Mouse (Mus musculus): ENCODE results near the gene Sun3. TPM values are rescaled to one million over a fixed set of nuclear protein-coding genes. Genes with fewer than 3 reads are reported as not detected.

Gene Sun3
- polyA plus RNA-seq, 1 experiment from 2014 or later, result 0.25 TPM

GRCm38 (mm10) chr11:9024782-9025181 lies 24.0 kb downstream of the Sun3 start:
- ATAC-seq (ENCODE audit: low FRiP score), result no peak
- no peaks in the 10 kb centered on the region for H3K9me3 ChIP-seq (replicated peaks)
- no peak overlapping the region for H3K27ac ChIP-seq
- no peak overlapping the region for H3K4me3 ChIP-seq
- H3K4me1 ChIP-seq, result no peaks in the 10 kb centered on the region
- 83% methylated on average over 7 of the region's 7 CpGs for WGBS
- no peaks in the 10 kb centered on the region for H3K27me3 ChIP-seq
- no peak overlapping the region for H3K9ac ChIP-seq
- no peaks in the 10 kb centered on the region for H3K36me3 ChIP-seq
- no peak overlapping the region for H3K4me2 ChIP-seq (replicated peaks)

- H3K36me3 ChIP-seq, result no peaks in the 10 kb centered on the region
- H3K4me1 ChIP-seq, result no peaks in the 10 kb centered on the region
- H3K4me2 ChIP-seq (replicated peaks), result no peak overlapping the region
- H3K9ac ChIP-seq, result no peak overlapping the region
- H3K9me3 ChIP-seq (replicated peaks), result no peaks in the 10 kb centered on the region
- WGBS, result 94% methylated on average over 5 of the region's 5 CpGs
- no peaks in the 10 kb centered on the region for H3K27me3 ChIP-seq
- no peak overlapping the region for H3K4me3 ChIP-seq
- no peak overlapping the region for H3K27ac ChIP-seq
- ATAC-seq (ENCODE audit: low FRiP score), result no peak
These were observed 28.6 kb downstream of the Sun3 start for GRCm38 (mm10) chr11:9020207-9020606.

GRCm38 (mm10) chr11:9018491-9019267 lies 30.1 kb downstream of the Sun3 start:
- H3K27me3 ChIP-seq, result no peaks in the 10 kb centered on the region
- H3K36me3 ChIP-seq, result no peaks in the 10 kb centered on the region
- ATAC-seq (ENCODE audit: low FRiP score), result no peak
- no peak overlapping the region for H3K9ac ChIP-seq
- 83% methylated on average over 6 of the region's 6 CpGs for WGBS
- H3K4me2 ChIP-seq (replicated peaks), result no peak overlapping the region
- H3K9me3 ChIP-seq (replicated peaks), result no peaks in the 10 kb centered on the region
- no peak overlapping the region for H3K4me3 ChIP-seq
- no peaks in the 10 kb centered on the region for H3K4me1 ChIP-seq
- no peak overlapping the region for H3K27ac ChIP-seq

- 84% methylated on average over 3 of the region's 3 CpGs for WGBS
- Histone ChIP-seq H3K4me3 (no peak overlapping the region), H3K4me1 (peaks cover 7% of the 10 kb centered on the region), H3K27me3 (no peaks in the 10 kb centered on the region), H3K27ac (no peak overlapping the region), H3K36me3 (no peaks in the 10 kb centered on the region), H3K4me2 (replicated peaks) (no peak overlapping the region), H3K9me3 (replicated peaks) (no peaks in the 10 kb centered on the region), H3K9ac (no peak overlapping the region)
- no peak for ATAC-seq (ENCODE audit: low FRiP score)
These were observed 34.1 kb downstream of the Sun3 start for GRCm38 (mm10) chr11:9014740-9015139.

- 0 out of 2 replicates have a peak, but pooled peaks cover 5% of the 10 kb centered on the region for H3K36me3 ChIP-seq
- peak; percentile 43 for ATAC-seq (ENCODE audit: low FRiP score)
- H3K9ac ChIP-seq, result peak overlapping the region; percentile 79
- H3K4me2 ChIP-seq (replicated peaks), result peak overlapping the region; percentile 70
- H3K9me3 ChIP-seq (replicated peaks), result no peaks in the 10 kb centered on the region
- WGBS, result 2% methylated on average over 3 of the region's 3 CpGs
- H3K4me1 ChIP-seq, result peaks cover 9% of the 10 kb centered on the region
- H3K27ac ChIP-seq, result no peak overlapping the region
- H3K4me3 ChIP-seq, result peak overlapping the region; percentile 74
- no peaks in the 10 kb centered on the region for H3K27me3 ChIP-seq
These were observed 37.4 kb downstream of the Sun3 start for GRCm38 (mm10) chr11:9011348-9011747.

GRCm38 (mm10) chr11:9010853-9011339 lies 37.9 kb downstream of the Sun3 start, which contains the start of gene Hus1:
TSS of gene Hus1 (minus strand) at chr11:9011191.
- Histone ChIP-seq H3K9ac (peak within 1 kb of the TSS; percentile 79), H3K4me1 (peaks cover 9% of the 10 kb centered on the region), H3K4me2 (replicated peaks) (peak within 1 kb of the TSS; percentile 70), H3K4me3 (peak within 1 kb of the TSS; percentile 74), H3K27ac (peak within 1 kb of the TSS; percentile 81), H3K36me3 (0 out of 2 replicates have a peak, but pooled peaks cover 8% of the 10 kb centered on the region), H3K9me3 (replicated peaks) (no peaks in the 10 kb centered on the region), H3K27me3 (no peaks in the 10 kb centered on the region)
- under 1% methylated on average over 43 of the region's 43 CpGs for WGBS
- ATAC-seq (ENCODE audit: low FRiP score), result peak; percentile 95

- Histone ChIP-seq H3K36me3 (peaks cover 11% of the 10 kb centered on the region; the same call in 1 of the 2 replicates), H3K9me3 (replicated peaks) (no peaks in the 10 kb centered on the region), H3K9ac (peak overlapping the region; percentile 79), H3K4me3 (peak overlapping the region; percentile 74), H3K4me2 (replicated peaks) (peak overlapping the region; percentile 70), H3K27ac (peak overlapping the region; percentile 81), H3K4me1 (peaks cover 9% of the 10 kb centered on the region), H3K27me3 (no peaks in the 10 kb centered on the region)
- WGBS, result under 1% methylated on average over 7 of the region's 7 CpGs
- ATAC-seq (ENCODE audit: low FRiP score), result peak; percentile 70
These were observed 38.4 kb downstream of the Sun3 start for GRCm38 (mm10) chr11:9010416-9010815.

GRCm38 (mm10) chr11:9008761-9009160 lies 40.0 kb downstream of the Sun3 start:
- Histone ChIP-seq H3K9ac (no peak overlapping the region), H3K36me3 (peaks cover 28% of the 10 kb centered on the region), H3K4me2 (replicated peaks) (no peak overlapping the region), H3K27ac (no peak overlapping the region), H3K4me3 (no peak overlapping the region), H3K4me1 (peaks cover 9% of the 10 kb centered on the region), H3K27me3 (no peaks in the 10 kb centered on the region), H3K9me3 (replicated peaks) (no peaks in the 10 kb centered on the region)
- WGBS, result 92% methylated on average over 5 of the region's 5 CpGs
- ATAC-seq (ENCODE audit: low FRiP score), result no peak

GRCm38 (mm10) chr11:8988084-8988483 lies 60.7 kb downstream of the Sun3 start:
- peaks cover 20% of the 10 kb centered on the region for H3K36me3 ChIP-seq

GRCm38 (mm10) chr11:8986058-8986457 lies 62.7 kb downstream of the Sun3 start:
- Histone ChIP-seq H3K9me3 (replicated peaks) (no peaks in the 10 kb centered on the region), H3K4me2 (replicated peaks) (no peak overlapping the region), H3K9ac (no peak overlapping the region), H3K4me1 (no peaks in the 10 kb centered on the region; the same call in 1 of the 2 replicates), H3K36me3 (peaks cover 2% of the 10 kb centered on the region), H3K27ac (no peak overlapping the region), H3K4me3 (no peak overlapping the region), H3K27me3 (0 out of 2 replicates have a peak, but pooled peaks cover 8% of the 10 kb centered on the region)
- no peak for ATAC-seq (ENCODE audit: low FRiP score)

More at GRCm38 (mm10) chr11:8988084-8988483, 60.7 kb downstream of the Sun3 start:
- Histone ChIP-seq H3K4me3 (no peak overlapping the region), H3K27me3 (0 out of 2 replicates have a peak, but pooled peaks cover 8% of the 10 kb centered on the region), H3K9ac (no peak overlapping the region), H3K9me3 (replicated peaks) (no peaks in the 10 kb centered on the region), H3K4me1 (no peaks in the 10 kb centered on the region; the same call in 1 of the 2 replicates), H3K4me2 (replicated peaks) (no peak overlapping the region), H3K27ac (no peak overlapping the region)
- no peak for ATAC-seq (ENCODE audit: low FRiP score)
- WGBS, result 67% methylated on average over 4 of the region's 4 CpGs

- 0 out of 2 replicates have a peak, but pooled peaks cover 8% of the 10 kb centered on the region for H3K27me3 ChIP-seq
- 45% methylated on average over 6 of the region's 6 CpGs for WGBS
- no peak overlapping the region for H3K9ac ChIP-seq
- H3K27ac ChIP-seq, result no peak overlapping the region
- H3K4me2 ChIP-seq (replicated peaks), result no peak overlapping the region
- no peaks in the 10 kb centered on the region for H3K36me3 ChIP-seq
- no peaks in the 10 kb centered on the region for H3K9me3 ChIP-seq (replicated peaks)
- H3K4me1 ChIP-seq, result no peaks in the 10 kb centered on the region; the same call in 1 of the 2 replicates
- no peak overlapping the region for H3K4me3 ChIP-seq
- no peak for ATAC-seq (ENCODE audit: low FRiP score)
These were observed 65.4 kb downstream of the Sun3 start for GRCm38 (mm10) chr11:8983237-8983861.

- no peaks in the 10 kb centered on the region for H3K4me1 ChIP-seq
- H3K9ac ChIP-seq, result no peak overlapping the region
- H3K36me3 ChIP-seq, result no peaks in the 10 kb centered on the region
- H3K27me3 ChIP-seq, result no peaks in the 10 kb centered on the region; the same call in 1 of the 2 replicates
- no peak for ATAC-seq (ENCODE audit: low FRiP score)
- H3K4me3 ChIP-seq, result no peak overlapping the region
- no peak overlapping the region for H3K27ac ChIP-seq
- no peak overlapping the region for H3K4me2 ChIP-seq (replicated peaks)
- H3K9me3 ChIP-seq (replicated peaks), result no peaks in the 10 kb centered on the region
- 87% methylated on average over 4 of the region's 4 CpGs for WGBS
These were observed 70.6 kb downstream of the Sun3 start for GRCm38 (mm10) chr11:8978154-8978553.

All from hindbrain, embryonic 12.5 days (tissue).